Mouse (Mus musculus) midbrain, embryonic 15.5 days (tissue): ENCODE results near the gene Traf3. TPM values are rescaled to one million over a fixed set of nuclear protein-coding genes. Genes with fewer than 3 reads are reported as not detected.
A peak's percentile ranks its signal among the peaks of the same experiment; 100 is the strongest.

ENCODE experiments used
- ATAC-seq: fragments of 200-750 bp; cut with Nextera tagmentation; replicated peaks from 2 replicates; pipeline ENCODE4 v1.8.0; 2017; ENCODE audit warnings: moderate TSS enrichment
- H3K27ac ChIP-seq: fragments of 300-500 bp; sonication (generic); 2 replicates; pipeline ENCODE4 v1.5.1; 2015; ENCODE audit warnings: mild to moderate bottlenecking, inconsistent platforms
- H3K27me3 ChIP-seq: fragments of 300-500 bp; sonication (generic); replicated peaks from 2 replicates; pipeline ENCODE4 v1.6.1; 2015; ENCODE audit warnings: inconsistent platforms
- H3K36me3 ChIP-seq: fragments of 300-500 bp; sonication (generic); replicated peaks from 2 replicates; pipeline ENCODE4 v1.6.1; 2015; ENCODE audit warnings: inconsistent platforms
- H3K4me1 ChIP-seq: fragments of 300-500 bp; sonication (generic); 2 replicates; pipeline ENCODE4 v1.6.1; 2015; ENCODE audit warnings: inconsistent platforms
- H3K4me2 ChIP-seq: fragments of 300-500 bp; sonication (generic); 2 replicates; pipeline ENCODE4 v1.6.1; 2015; ENCODE audit warnings: inconsistent platforms, mild to moderate bottlenecking, moderate library complexity
- H3K4me3 ChIP-seq: fragments of 300-500 bp; sonication (generic); 2 replicates; pipeline ENCODE4 v1.5.1; 2015; ENCODE audit warnings: mild to moderate bottlenecking, inconsistent platforms
- H3K9ac ChIP-seq: fragments of 300-500 bp; sonication (generic); 2 replicates; pipeline ENCODE4 v1.6.1; 2015; ENCODE audit warnings: mild to moderate bottlenecking, inconsistent platforms
- H3K9me3 ChIP-seq: fragments of 300-500 bp; sonication (generic); 2 replicates; pipeline ENCODE4 v1.6.1; 2016; ENCODE audit warnings: inconsistent platforms
- WGBS: fragments of 180-500 bp; shearing (Covaris S2); methylation state at CpG from one replicate; pipeline ENCODE4 v1.1.7; 2015; ENCODE audit warnings: mixed read lengths; 5-methylcytosine and 5-hydroxymethylcytosine counted together
- polyA plus RNA-seq: library from polyadenylated mRNA; unstranded; fragments of >200 nt; fragmentation: Nextera tagmentation; extraction: Ambion mirVana; gene quantifications from 2 replicates; pipeline ENCODE4 v1.2.1, GENCODE M21; 2015

The Traf3 gene
- polyA plus RNA-seq, 1 experiment from 2014 or later: 20.8 TPM

DNA sequence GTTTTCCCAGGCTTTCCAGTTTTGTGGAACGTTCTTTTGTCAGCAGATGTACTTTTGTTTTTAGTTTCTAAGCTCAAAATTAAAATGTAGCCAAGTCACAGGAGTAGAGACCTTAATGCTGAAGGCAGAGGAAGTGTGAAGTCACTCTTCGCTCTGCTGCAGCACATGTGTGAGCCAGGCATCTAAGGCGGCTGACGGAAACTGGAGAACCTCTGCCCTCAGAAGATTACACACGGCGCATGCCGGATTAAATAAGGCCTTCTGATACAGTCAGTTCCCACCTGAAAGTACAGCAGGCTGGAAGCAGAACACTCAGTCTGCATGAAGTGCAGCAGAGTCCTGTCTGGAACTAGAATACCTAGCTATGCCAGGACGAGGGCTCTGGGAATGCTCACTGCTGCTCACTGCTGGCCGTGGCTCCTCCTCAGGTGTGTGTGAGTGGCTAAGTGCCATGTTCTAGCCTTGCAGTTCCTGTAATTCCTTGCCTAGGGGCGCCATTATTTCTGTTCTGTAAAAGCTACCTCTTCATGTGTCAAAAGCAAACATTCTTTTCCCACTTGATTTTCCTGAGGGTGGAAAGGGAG, 59.1 kb downstream of the Traf3 start:
- WGBS: 74% methylated on average over 10 of the region's 10 CpGs
- ATAC-seq: no peak
- 0 out of 2 replicates have a peak overlapping the region, but pooled peaks have one; percentile 30 for H3K27ac ChIP-seq

DNA sequence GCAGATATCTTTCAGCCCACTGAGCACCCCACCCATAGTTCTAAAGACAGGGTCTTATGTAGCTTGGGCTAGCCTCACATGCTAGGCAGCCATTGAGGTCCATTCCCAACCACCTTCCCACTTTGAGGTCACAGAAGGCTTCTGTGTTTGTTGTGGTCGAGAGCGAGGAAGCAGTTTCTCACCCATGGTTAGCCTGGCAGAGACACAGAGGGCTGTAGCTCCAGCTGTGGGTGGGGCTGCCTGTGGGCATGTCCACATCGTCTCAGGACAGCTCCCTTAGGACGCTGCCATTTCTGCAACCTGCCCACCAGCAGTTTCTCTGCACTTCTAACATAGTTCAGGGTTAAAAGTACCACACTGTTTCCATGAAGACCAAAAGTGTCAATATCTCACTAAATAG, 61.2 kb downstream of the Traf3 start:
- Histone ChIP-seq H3K4me1 (peaks cover 4% of the 10 kb centered on the region; the same call in 1 of the 2 replicates), H3K36me3 (peaks cover 2% of the 10 kb centered on the region; the same call in 1 of the 2 replicates), H3K27ac (no peak overlapping the region), H3K4me3 (no peak overlapping the region), H3K4me2 (no peak overlapping the region), H3K27me3 (no peaks in the 10 kb centered on the region), H3K9ac (no peak overlapping the region), H3K9me3 (no peaks in the 10 kb centered on the region)
- WGBS: 92% methylated on average over 4 of the region's 4 CpGs
- no peak for ATAC-seq

More for the DNA sequence above, 59.1 kb downstream of the Traf3 start:
- Histone ChIP-seq H3K4me1 (peaks cover 4% of the 10 kb centered on the region; the same call in 1 of the 2 replicates), H3K27me3 (no peaks in the 10 kb centered on the region), H3K9ac (no peak overlapping the region), H3K9me3 (no peaks in the 10 kb centered on the region), H3K36me3 (peaks cover 16% of the 10 kb centered on the region), H3K4me3 (no peak overlapping the region), H3K4me2 (no peak overlapping the region)

DNA sequence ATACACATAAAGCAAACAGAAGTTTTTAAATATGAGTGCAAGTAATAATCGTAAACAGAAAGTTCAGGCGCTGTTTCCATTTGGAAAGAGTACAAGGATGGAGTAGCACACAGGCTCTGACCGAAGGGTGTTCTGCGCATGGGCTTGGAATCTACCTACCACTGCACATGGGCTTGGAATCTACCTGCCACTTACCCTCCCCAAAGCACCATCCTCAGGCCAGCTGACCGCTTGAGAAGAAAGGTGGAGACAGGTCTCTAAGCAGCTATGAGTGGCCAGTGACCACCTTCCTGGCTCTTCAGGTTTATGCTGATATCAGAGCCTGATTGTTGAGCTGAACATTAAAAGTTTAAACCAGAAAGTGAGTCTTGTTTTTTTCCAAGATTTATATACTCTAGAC, 62.3 kb downstream of the Traf3 start:
- 99% methylated on average over 5 of the region's 5 CpGs for WGBS
- H3K4me3 ChIP-seq: no peak overlapping the region

DNA sequence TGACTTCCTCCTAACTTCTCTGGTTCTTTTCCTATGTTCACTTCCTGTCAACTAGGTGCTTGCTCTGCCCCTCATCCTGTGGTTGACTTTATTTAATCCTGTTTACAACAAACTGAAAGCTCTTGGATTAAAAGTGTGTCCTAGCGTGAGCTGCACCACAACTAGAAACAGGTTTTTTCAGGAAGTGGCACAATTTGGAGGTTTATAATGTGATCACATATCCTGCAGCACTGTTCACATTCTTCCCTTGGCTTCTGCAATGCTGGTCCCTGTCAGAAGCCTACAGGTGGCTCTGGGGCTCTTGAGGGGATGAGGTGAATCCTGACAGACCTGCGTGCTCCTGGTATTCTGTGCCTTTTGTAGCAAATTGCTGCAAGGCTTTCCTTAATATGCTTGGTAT, 64.6 kb downstream of the Traf3 start:
- 92% methylated on average over 2 of the region's 2 CpGs for WGBS
- Histone ChIP-seq H3K4me1 (no peaks in the 10 kb centered on the region), H3K27me3 (no peaks in the 10 kb centered on the region), H3K9me3 (no peaks in the 10 kb centered on the region), H3K4me2 (no peak overlapping the region), H3K9ac (no peak overlapping the region), H3K27ac (no peak overlapping the region), H3K4me3 (no peak overlapping the region), H3K36me3 (no peaks in the 10 kb centered on the region)
- no peak for ATAC-seq

More for the DNA sequence above, 62.3 kb downstream of the Traf3 start:
- Histone ChIP-seq H3K9ac (no peak overlapping the region), H3K4me2 (no peak overlapping the region), H3K4me1 (peaks cover 4% of the 10 kb centered on the region; the same call in 1 of the 2 replicates), H3K9me3 (no peaks in the 10 kb centered on the region), H3K36me3 (no peaks in the 10 kb centered on the region), H3K27me3 (no peaks in the 10 kb centered on the region), H3K27ac (no peak overlapping the region)
- no peak for ATAC-seq

DNA sequence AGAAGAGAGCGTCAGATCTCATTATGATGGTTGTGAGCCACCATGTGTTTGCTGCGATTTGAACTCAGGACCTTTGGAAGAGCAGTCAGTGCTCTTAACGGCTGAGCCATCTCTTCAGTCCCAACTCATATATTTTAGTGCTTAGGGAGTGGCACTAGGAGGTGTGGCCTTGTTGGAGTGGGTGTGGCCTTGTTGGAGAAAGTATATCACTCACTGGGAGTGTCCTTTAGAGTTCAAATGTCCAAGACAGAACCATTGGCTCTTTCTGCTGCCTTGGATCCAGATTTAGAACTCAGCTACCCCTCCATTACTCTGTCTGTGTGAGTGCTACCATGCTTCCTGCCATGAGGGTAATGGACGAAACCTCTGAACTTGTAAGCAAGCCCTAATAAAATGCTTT, 67.6 kb downstream of the Traf3 start:
- no peaks in the 10 kb centered on the region for H3K36me3 ChIP-seq
- no peaks in the 10 kb centered on the region for H3K27me3 ChIP-seq
- H3K4me1 ChIP-seq: no peaks in the 10 kb centered on the region
- H3K4me2 ChIP-seq: no peak overlapping the region
- WGBS: 96% methylated on average over 4 of the region's 4 CpGs
- ATAC-seq: no peak
- no peak overlapping the region for H3K9ac ChIP-seq
- H3K27ac ChIP-seq: no peak overlapping the region
- H3K9me3 ChIP-seq: no peaks in the 10 kb centered on the region
- H3K4me3 ChIP-seq: no peak overlapping the region

DNA sequence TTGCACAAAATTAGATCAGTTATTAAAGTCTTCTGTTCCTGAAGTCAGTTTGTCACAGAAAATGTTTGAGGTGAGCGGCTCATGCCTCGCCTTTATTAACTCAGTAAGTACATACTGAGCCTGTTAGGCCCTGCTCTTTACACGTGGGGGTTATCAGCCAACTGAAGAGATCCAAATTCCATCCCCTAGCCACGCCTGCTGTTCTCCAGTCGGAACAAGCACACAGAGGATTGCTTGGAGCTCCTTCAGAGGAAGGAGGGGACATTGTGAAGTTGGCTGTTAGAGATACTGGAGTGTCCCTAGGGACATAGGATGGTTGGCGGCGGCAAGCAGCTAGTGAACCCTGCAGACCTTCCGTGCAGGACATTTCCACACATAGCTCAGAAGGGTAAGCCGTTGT, 68.2 kb downstream of the Traf3 start:
- no peak for ATAC-seq
- Histone ChIP-seq H3K27ac (no peak overlapping the region), H3K9me3 (no peaks in the 10 kb centered on the region), H3K36me3 (no peaks in the 10 kb centered on the region), H3K4me2 (no peak overlapping the region), H3K4me1 (no peaks in the 10 kb centered on the region), H3K4me3 (no peak overlapping the region), H3K9ac (no peak overlapping the region), H3K27me3 (no peaks in the 10 kb centered on the region)
- 89% methylated on average over 9 of the region's 9 CpGs for WGBS

DNA sequence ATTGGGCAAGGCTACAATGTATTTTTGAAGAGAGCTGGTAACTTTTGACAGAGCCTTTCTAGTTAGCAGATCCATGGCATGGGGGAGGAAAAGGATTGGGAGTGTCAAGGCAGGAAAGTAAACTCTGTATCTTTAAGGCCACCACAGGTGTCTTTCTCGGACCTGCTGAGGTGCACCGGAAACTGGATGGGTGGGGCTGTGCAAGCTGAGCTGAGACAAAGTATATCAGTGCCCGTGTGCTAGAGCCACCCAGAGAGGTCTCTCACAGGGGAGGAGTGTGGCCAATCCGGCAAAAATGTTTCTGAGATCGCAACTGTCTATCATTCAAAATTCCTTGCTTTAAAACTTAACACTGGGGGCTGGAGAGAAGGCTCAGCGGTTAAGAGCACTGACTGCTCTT, 69.5 kb downstream of the Traf3 start:
- H3K9ac ChIP-seq: no peak overlapping the region
- H3K4me3 ChIP-seq: no peak overlapping the region
- H3K4me2 ChIP-seq: no peak overlapping the region
- no peak for ATAC-seq
- H3K27me3 ChIP-seq: no peaks in the 10 kb centered on the region
- H3K9me3 ChIP-seq: no peaks in the 10 kb centered on the region
- H3K4me1 ChIP-seq: no peaks in the 10 kb centered on the region
- 95% methylated on average over 6 of the region's 6 CpGs for WGBS
- no peaks in the 10 kb centered on the region for H3K36me3 ChIP-seq
- H3K27ac ChIP-seq: no peak overlapping the region

DNA sequence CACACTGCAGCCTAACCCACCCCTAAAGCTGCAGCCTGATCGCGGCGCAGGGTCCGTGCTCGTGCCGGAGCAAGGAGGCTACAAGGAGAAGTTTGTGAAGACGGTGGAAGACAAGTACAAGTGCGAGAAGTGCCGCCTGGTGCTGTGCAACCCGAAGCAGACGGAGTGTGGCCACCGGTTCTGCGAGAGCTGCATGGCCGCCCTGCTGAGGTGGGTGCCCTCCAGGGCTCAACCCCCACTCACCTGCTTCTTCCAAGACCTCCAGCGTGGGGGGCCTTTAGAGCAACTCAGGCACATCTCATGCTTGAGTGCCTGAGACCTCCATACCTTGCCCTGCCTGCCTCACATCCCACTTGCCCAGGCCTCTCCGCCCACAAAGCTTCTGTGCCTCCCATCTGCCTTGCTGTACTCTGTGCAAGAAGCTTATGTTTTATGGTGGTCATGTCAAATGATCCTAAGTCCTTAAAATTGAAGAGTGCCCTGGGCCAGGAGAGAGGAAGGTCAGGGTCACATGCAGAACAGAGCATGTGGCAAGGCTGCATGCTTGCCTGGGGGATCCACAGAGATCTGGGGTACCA, 71.5 kb downstream of the Traf3 start:
- H3K9me3 ChIP-seq: no peaks in the 10 kb centered on the region
- no peak overlapping the region for H3K27ac ChIP-seq
- no peaks in the 10 kb centered on the region for H3K27me3 ChIP-seq
- H3K9ac ChIP-seq: no peak overlapping the region
- no peak overlapping the region for H3K4me2 ChIP-seq
- no peak overlapping the region for H3K4me3 ChIP-seq
- H3K4me1 ChIP-seq: no peaks in the 10 kb centered on the region
- H3K36me3 ChIP-seq: 0 out of 2 replicates have a peak, but pooled peaks cover 4% of the 10 kb centered on the region
- no peak for ATAC-seq
- whole genome bisulfite sequencing: 95% methylated on average over 16 of the region's 16 CpGs

DNA sequence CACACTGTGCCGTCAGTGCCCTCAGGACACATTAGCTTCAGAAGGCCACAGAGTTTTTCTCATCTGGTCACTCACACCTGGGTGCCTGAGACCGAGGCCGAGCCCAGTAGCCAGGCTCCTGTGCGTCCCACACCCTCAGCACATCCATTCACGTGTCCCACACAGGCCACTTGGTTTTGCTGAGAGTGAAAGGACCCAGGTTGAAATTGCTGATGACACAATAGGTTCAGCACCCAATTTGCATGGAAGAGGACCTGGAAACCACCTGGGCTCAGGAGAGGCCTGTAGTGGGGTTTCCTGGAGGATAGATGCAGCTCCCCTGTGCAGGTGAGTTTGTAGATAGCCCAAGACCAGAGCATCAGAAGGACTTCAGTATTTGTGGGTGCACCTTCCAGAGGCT, 72.2 kb downstream of the Traf3 start:
- no peak overlapping the region for H3K4me3 ChIP-seq

DNA sequence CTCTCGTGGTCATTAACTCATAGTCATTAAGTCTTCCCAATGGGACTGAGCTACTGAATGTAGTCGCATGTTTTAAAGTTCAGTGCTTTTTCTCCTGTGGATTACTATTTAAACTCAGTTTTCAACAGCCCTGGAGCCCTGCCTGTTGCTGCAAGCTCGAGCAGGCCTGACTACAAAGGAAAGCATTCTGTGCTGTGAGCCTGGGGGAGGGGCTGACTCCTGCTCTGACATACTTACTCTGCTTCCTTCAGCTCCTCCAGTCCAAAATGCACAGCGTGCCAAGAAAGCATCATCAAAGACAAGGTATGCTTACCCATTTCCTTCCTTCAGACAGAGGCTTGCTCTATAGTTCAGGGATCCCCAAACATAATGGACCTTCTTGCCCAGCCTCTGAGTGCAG, 72.6 kb downstream of the Traf3 start:
- Histone ChIP-seq H3K4me3 (no peak overlapping the region), H3K9me3 (no peaks in the 10 kb centered on the region), H3K27me3 (no peaks in the 10 kb centered on the region), H3K4me1 (no peaks in the 10 kb centered on the region), H3K4me2 (no peak overlapping the region), H3K9ac (no peak overlapping the region), H3K27ac (no peak overlapping the region), H3K36me3 (peaks cover 4% of the 10 kb centered on the region; the same call in 1 of the 2 replicates)
- WGBS: 51% methylated on average over 4 of the region's 4 CpGs
- ATAC-seq: no peak

More for the DNA sequence above, 72.2 kb downstream of the Traf3 start:
- Histone ChIP-seq H3K27me3 (no peaks in the 10 kb centered on the region), H3K4me1 (no peaks in the 10 kb centered on the region), H3K4me2 (no peak overlapping the region), H3K9ac (no peak overlapping the region), H3K9me3 (no peaks in the 10 kb centered on the region), H3K36me3 (peaks cover 4% of the 10 kb centered on the region; the same call in 1 of the 2 replicates), H3K27ac (no peak overlapping the region)
- 88% methylated on average over 5 of the region's 5 CpGs for WGBS
- no peak for ATAC-seq

DNA sequence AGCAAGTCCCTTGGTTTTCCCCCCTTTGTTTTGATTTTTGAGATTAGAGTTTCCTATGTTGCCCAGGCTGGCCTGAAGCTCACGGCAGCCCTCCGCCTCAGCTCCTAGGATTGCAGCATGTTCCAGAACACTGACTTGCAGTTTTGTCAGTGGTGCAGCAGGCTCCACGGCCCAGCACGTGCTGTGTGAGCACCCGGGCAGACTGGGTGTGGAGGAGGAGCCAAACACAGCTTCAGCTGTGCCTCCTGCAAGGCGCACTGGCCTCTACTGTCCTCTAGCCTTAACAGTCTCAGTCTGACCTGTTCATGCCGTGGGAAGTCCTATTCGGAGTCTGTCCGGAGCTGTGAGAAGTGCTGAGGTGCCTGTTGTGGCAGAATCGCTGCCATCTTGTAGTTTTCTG, 73.8 kb downstream of the Traf3 start:
- Histone ChIP-seq H3K4me2 (no peak overlapping the region), H3K4me1 (no peaks in the 10 kb centered on the region), H3K27ac (no peak overlapping the region), H3K9me3 (no peaks in the 10 kb centered on the region), H3K9ac (no peak overlapping the region), H3K4me3 (no peak overlapping the region), H3K36me3 (peaks cover 4% of the 10 kb centered on the region; the same call in 1 of the 2 replicates), H3K27me3 (no peaks in the 10 kb centered on the region)
- 89% methylated on average over 10 of the region's 10 CpGs for WGBS
- ATAC-seq: no peak

DNA sequence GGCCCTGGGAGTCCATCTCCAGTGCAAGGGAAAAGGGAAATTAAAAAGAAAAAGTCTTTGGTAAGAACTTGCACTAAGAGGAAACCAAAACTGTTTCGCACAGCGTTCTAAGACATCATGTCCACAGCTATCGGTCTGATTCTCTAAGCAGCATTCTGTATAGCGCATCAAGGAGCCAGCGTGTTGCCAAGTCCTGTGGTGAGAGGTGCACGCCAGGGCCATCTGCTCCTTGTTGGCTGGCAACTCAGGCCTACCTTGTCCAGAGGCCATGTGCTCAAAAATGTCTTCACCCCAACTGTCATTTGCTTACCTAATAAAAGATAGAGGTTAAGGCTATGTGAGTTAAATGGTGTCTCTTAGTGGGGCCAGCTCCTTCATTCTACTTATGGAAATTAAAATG, 75.7 kb downstream of the Traf3 start:
- Histone ChIP-seq H3K9ac (no peak overlapping the region), H3K27ac (no peak overlapping the region), H3K36me3 (peaks cover 4% of the 10 kb centered on the region; the same call in 1 of the 2 replicates), H3K4me2 (no peak overlapping the region), H3K27me3 (no peaks in the 10 kb centered on the region), H3K4me1 (no peaks in the 10 kb centered on the region), H3K9me3 (no peaks in the 10 kb centered on the region), H3K4me3 (no peak overlapping the region)
- no peak for ATAC-seq
- 92% methylated on average over 6 of the region's 6 CpGs for whole genome bisulfite sequencing

DNA sequence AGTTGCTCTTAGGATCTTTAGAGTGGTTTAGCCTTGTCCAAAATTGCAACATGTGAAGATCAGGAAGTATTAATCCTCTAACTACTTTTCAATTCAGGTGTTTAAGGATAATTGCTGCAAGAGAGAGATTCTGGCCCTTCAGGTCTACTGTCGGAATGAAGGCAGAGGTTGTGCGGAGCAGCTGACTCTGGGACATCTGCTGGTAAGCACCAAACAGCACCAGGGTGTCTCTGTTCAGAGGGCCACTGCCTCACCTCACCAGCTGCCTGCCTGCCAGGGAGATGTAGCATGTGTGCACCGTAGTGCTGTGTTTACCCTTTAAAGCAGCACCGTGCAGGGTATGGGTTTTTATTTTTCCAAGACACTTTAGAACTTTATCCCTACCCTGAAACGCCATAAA, 76.2 kb downstream of the Traf3 start:
- H3K27ac ChIP-seq: no peak overlapping the region
- H3K4me2 ChIP-seq: no peak overlapping the region
- H3K4me3 ChIP-seq: no peak overlapping the region
- no peaks in the 10 kb centered on the region for H3K9me3 ChIP-seq
- H3K27me3 ChIP-seq: no peaks in the 10 kb centered on the region
- WGBS: 94% methylated on average over 5 of the region's 5 CpGs
- peaks cover 4% of the 10 kb centered on the region; the same call in 1 of the 2 replicates for H3K36me3 ChIP-seq
- no peak overlapping the region for H3K9ac ChIP-seq
- ATAC-seq: no peak
- H3K4me1 ChIP-seq: no peaks in the 10 kb centered on the region
